Mouse (Mus musculus) kidney, adult 9 months (tissue): ENCODE data around the gene Susd5.
"Not testable (repeated sequence)": the region's sequence is repeated elsewhere in the genome, so short reads cannot be mapped to it uniquely, and the experiment has no call there.

Source experiments
- DNase-seq: peaks from one replicate; pipeline ENCODE4 v3.0.0; 2022

Gene Susd5

DNA sequence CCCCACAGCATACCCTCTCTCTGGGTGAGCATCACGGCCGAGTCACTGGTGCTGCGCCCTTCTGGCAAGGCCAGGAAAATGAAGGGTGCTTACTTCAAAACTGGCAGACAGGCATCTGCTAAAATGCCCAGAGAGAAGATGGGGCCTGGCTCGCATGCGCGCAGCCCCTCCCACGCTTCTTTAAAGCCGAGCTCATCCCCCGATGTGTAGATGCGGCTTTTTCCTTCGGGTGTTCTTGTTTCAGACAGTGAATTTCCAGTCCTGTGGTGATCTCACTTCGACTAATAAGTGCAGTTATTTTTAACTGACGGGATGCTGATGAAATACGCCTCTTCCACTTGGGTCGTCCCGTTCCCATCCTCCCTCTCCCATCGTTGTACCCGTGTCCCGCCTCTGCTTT, 16.7 kb downstream of the Susd5 start:
- DNase-seq = no peak

DNA sequence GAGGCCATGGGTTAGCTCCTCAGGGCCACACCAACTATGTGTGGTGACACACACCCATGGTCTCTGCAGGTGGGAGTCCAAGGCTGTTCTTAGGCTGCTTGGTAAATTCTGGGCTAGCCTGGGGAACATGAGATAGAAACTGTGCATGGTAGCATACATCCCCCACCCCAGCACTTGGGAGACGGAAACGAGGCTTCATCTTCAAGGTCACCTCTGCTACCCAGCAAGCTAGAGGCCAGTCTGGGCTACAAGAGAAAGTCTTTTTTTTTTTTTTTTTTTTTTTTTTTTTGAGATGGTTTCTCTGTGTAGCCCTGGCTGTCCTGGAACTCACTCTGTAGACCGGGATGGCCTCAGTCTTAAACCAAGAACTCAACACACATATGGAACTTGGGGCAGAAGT, 29.5 kb downstream of the Susd5 start:
- no peak for DNase-seq

DNA sequence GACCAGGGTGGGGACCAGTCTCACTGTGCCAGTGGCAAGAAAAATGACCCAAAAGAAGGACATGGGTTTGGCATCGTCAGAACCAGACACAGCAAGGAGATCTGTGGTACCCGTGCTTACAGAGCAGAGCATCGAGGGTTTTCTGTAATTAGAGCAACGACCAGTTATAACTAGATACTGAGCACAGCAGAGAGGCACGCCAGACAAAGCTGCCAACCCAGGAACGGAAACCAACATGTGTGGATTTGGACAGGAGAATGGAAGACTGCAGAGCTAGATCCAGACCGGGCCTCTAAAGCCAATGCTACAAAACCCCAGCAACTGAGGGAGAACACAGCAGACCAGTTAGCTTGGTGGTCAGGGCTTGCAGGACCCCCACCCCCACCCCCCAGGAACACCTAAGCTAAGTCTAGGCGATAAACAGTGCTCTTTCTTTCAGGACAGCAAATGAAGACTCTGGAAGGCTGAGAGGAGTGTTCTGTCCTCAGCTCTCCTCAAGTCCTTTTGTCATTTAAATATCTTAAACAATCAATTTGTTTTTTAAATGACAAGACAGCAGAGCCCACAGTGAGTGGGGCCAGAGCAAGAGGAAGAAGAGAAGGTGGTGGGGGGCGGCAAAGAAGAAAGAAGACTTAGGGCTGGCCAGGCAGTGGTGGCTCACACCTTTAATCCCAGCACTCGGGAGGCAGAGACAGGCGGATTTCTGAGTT, 30.3 kb downstream of the Susd5 start:
- no peak for DNase-seq

DNA sequence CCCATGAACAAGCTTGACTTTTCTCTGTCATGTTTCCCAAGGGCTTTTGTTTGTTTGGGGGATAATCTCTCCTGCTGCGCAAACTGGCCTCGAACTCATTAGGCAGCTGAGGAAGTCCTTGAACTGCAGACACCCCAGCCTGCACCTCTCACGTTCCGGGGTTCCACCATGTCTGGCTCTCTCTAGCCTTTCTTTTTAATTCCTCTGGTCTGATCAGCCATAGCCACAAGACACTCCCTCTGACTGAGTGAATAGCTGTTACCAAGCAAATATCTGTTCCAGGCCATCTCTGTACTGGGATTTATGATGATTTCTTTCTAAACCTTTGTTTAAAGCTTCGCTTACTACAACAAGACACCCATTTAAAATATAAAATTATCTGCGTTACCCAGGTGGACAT, 31.9 kb downstream of the Susd5 start:
- DNase-seq = not testable (repeated sequence)

DNA sequence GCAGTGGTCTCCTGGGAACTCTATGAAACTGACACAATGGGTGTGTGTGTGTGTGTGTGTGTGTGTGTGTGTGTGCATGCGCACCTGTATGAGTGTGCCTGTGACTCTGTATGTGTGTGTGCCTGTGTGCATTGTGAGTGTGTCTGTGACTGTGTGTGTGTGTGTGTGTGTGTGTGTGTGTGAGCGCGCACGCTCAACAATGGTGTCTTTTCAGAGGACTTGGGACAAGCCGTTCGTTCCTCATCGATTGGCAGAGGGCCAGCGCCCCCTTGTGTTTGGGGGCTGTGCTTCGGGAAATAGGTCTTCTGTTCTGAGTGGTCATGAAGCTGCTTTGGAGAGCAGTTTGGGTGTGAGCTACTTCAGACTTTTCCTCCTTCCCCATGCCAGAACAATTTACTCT, 35.2 kb downstream of the Susd5 start:
- DNase-seq = not testable (repeated sequence)

DNA sequence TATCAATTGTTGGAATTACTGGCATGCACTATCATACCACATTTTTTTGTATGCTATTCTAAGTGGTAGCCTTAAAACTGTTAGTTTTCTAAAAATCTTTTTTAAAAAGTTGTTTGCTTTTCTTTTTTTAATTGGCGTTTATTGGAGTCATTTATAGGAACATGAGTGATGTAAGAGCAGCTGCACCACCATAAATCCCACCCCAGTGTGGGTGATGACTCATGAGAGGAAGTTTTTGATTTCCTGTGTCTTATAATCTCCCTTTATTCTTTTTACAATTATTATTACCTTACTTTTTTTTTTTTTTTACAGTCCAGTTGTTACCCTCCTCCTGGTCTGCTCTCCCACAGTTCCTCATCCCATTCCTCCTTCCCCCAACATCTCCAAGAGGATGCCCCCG, 37.9 kb downstream of the Susd5 start:
- DNase-seq = no peak

DNA sequence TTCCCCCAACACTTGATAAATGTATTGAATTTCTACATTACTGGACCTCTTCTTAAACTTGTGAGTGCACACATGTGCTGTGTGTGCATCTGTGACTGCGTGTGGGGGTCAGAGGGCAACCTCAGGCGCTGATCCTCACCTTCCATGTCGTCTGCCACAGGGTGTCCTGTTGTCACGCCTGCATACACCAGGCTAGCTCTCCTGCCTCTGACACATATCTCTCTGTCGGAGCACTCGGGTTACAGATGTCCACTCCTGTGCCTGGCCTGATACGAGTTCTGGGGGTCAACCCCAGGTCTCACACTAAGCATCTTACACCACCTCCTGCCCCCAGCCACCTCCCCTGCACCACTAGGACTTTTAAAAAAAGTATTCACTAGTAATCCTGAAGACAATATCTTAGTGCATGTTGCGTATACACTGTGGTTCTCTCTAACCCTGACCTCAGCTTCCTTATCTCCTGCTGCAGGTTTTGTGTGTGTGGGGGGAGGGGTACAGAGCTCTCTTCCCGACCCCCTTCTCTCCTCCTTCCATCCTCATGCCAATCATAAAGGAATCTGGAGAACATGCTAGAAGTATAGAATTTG, 41.9 kb downstream of the Susd5 start:
- DNase-seq = no peak

DNA sequence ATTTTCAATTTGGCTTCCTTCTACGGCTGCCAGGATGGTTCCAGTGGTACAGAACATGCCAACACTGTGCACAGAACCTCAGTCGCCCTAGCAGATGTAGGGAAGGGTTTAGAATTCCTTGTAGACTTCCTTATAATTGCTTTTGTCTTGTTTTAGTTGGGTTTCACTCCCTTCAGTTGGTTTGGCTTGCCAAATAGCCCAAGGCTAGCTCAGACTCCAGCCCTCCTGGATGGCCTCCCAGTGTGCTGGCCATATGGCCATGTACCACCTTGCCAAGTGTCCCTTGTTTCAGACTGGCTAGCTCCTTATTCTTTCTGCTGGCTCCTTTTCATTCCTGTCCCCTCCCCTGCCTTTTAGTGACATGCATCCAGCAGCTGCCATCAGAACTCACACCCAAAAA, 53.3 kb downstream of the Susd5 start:
- DNase-seq = no peak

DNA sequence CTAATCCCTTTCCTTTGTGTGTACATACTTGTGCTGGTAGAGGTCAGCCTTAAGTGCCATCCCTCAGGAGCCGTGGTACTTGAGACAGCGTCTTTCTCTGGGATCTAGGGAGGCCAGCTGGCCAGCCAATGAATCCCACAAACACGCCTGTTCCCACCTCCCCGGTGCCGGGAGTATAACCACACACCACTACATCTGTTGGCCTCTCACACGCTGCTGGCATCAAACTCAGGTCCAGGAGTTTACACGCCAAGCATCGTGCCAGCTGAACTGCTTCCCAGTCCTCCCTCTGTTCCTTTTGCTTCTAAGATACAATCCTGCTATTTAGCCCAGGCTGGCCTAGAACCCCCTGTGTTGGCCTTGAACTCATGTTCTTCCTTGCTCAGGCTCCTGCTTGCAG, 54.2 kb downstream of the Susd5 start:
- no peak for DNase-seq

DNA sequence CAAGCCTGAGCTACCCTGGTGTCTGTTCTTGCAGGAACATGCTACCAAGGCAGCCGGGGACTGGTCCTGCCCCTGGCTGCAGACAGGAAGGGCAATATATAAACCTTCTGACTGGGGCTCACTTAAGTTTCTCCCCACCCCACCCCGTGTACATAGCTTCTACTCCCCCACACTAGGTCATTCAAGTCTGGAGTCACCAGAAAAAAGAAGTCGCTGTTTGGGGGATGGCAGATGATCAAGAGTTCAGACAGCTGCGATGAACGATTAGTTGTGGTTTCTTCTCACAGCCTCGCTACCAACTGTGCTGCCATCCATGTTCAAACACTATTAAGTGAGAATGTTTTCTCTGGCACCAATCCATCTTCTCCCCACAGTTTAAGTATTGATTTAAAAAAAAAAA, 55.3 kb downstream of the Susd5 start:
- no peak for DNase-seq

DNA sequence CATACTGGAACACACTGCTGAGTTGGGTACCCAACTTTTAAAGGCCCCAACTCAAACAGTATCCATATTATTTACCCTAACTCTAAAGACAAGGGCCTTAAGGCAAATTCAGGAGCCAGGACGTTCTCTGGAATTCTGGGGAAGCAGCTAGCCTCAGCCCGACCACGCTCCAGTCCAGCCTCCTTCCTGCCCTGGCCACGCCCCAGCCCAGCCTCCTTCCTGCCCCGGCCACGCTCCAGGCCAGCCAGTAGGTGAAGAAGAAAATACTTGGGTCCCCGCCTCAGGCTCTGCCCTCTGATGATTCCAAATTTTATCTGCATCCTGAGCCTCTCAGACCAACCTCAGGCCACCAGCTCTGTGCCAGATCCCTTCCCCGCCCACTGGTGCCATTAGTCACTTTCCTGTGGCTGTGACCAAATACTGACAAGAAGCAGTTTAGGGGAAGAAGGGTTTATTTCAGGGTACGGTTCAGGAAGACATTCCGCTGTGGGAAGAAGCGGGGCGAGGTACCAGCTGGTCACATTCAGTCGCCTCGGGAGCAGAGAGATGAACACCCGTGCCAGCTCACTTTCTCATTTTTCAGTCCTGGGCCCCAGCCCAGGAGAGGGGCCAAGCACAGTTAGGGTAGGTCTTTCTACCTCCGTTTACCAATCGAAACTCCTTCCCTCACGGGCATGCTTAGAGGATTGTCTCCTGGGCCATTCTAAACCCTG, 57.1 kb downstream of the Susd5 start:
- DNase-seq = no peak

DNA sequence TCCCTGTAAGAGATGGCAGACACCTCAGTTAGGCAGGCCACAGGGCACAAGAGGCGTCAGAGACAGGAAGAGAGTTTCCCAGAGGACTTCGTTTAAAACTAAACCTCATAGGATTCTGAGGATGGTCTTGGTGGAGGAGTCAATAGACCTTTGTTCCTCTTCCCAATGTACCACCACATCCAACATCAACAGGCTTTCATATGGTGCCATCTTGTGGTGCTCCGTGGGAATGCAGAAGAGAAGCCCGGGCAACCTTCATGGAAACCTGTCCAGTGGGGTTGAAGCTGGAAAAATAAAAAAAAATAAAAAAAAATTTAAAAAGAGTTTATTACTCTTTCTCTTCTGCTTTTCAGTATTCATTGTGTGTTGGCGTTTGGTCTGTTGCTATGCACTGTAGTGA, 59.7 kb downstream of the Susd5 start:
- peak; percentile 72 for DNase-seq

DNA sequence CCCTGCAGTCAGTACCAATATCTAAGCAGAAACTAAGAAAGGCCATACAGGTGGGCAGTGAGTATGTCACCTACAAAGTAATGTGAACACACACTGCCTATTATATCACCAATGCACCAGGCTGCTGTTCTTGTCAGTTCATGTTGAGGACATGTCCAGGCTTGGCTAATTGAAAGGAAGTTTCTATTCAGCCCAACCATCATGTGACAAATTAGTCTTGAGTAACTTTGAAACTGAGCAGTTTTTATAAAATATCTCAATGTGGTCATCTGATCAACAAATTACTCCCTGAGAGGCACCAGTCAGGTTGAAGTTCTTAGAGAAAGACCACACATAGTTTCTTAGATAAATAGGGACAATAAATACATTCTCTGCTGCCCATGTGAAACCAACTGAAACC, 65.9 kb downstream of the Susd5 start:
- DNase-seq = not testable (repeated sequence)

DNA sequence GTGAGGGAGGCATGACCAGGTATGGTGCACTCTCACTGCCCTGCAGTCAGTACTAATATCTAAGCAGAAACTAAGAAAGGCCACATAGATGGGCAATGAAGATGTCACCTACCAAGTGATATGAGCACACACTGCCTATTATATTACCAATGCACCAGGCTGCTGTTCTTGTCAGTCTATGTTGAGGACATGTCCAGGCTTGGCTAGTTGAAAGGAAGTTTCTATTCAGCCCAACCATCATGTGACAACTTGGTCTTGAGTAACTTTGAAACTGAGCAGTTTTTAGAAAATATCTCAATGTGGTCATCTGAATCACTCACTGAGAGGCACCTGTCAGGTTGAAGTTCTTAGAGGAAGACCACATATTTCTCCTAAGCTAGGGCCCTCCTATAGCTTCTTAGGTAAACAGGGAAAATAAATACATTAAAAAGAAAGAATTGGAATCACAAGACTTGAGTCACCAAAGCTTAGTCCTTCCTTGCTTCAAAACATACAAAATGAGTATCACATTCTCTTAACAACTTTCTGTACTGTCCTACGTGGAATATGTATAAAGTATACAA, 72.4 kb downstream of the Susd5 start:
- not testable (repeated sequence) for DNase-seq
